Mouse (Mus musculus): Measurements from ENCODE around the gene Rxrb. TPM values are rescaled to one million over a fixed set of nuclear protein-coding genes. Genes with fewer than 3 reads are reported as not detected.
A peak's percentile ranks its signal among the peaks of the same experiment; 100 is the strongest.

Gene Rxrb
- polyA plus RNA-seq, 1 experiment from 2014 or later, result 31.5 TPM

DNA sequence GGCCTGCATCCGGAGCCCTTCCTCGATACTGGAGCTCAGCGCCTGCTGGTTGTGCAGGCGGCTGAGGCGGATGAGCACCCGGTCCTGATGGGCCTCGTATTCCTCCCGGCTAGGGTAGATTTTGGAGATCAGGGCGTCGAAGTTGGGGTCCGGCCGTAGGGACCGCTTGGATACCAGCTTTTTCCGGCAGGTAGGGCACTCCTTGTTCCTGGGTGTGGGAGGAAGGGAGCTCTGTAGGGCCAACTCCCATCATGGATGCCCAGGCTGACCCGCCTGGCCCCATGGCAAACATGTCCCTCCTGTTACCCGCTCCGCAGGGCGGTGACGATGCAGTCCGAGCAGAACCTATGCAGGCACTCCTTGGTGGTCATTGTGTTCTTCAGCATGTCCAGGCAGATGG is 8.6 kb upstream of the Rxrb start:
- H3K4me3 ChIP-seq (ENCODE audit: low read depth, low read length), result no peak overlapping the region
- 96% methylated on average over 20 of the region's 20 CpGs for WGBS
- ATAC-seq (replicated peaks; ENCODE audit: low FRiP score) (no peak), DNase-seq (ENCODE audit: low spot score) (no peak)
- H3K9ac ChIP-seq (ENCODE audit: low read depth, low read length), result no peak overlapping the region
- H3K4me2 ChIP-seq, result no peak overlapping the region
- H3K36me3 ChIP-seq (ENCODE audit: control insufficient read depth, insufficient read depth, low read length), result peaks cover 19% of the 10 kb centered on the region
- H3K27ac ChIP-seq (ENCODE audit: low read depth, low read length), result no peak overlapping the region
- H3K4me1 ChIP-seq (replicated peaks; ENCODE audit: control insufficient read depth, insufficient read depth, low read length), result peaks cover 23% of the 10 kb centered on the region
- peaks cover 15% of the 10 kb centered on the region; the same call in 1 of the 2 replicates for H3K9me3 ChIP-seq (ENCODE audit: control insufficient read depth, low read length)
- no peaks in the 10 kb centered on the region for H3K27me3 ChIP-seq (replicated peaks; ENCODE audit: control insufficient read depth, insufficient read depth, low read length)

GRCm38 (mm10) chr17:34023678-34024077 is 7.9 kb upstream of the Rxrb start:
- H3K4me1 ChIP-seq (replicated peaks; ENCODE audit: control insufficient read depth, insufficient read depth, low read length), result peaks cover 30% of the 10 kb centered on the region
- H3K27me3 ChIP-seq (replicated peaks; ENCODE audit: control insufficient read depth, insufficient read depth, low read length), result no peaks in the 10 kb centered on the region
- ATAC-seq (replicated peaks; ENCODE audit: low FRiP score) (no peak), DNase-seq (ENCODE audit: low spot score) (no peak)
- H3K4me3 ChIP-seq (ENCODE audit: low read depth, low read length), result peak overlapping the region; percentile 88
- peak overlapping the region; percentile 93 for H3K9ac ChIP-seq (ENCODE audit: low read depth, low read length)
- H3K4me2 ChIP-seq, result peak overlapping the region; percentile 97
- WGBS, result 68% methylated on average over 9 of the region's 9 CpGs
- no peak overlapping the region for H3K27ac ChIP-seq (ENCODE audit: low read depth, low read length)
- peaks cover 24% of the 10 kb centered on the region for H3K36me3 ChIP-seq (ENCODE audit: control insufficient read depth, insufficient read depth, low read length)
- peaks cover 15% of the 10 kb centered on the region; the same call in 1 of the 2 replicates for H3K9me3 ChIP-seq (ENCODE audit: control insufficient read depth, low read length)

DNA sequence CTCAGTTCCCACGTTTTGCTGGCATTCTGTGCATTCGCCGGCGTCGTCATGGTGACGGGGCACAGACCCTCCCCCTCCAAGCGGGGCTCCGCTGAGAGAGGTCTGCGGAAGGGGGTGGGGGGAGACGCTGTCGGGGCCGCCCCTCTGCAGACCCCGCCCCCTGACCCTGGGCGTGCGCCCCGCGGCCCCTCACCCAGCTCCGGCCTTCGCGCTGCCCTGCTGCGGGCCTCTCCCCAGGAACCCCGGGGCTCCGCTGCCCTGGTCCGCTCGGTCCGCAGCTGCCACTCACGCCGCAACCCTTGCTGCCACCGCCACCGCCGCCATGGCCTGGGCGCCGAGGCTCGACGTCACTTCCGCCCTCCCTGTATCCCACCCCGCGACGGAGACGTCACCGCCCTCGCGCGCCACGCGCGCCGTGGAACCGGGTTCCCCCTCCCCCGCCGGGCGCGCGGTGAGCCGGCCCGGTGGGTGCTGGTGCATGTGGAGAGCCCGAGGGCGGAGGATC is 7.2 kb upstream of the Rxrb start, which contains the start of gene Ring1:
Gene Ring1 (minus strand): TSS at position 364 of the 505 bp plus-strand sequence.
- Histone ChIP-seq H3K36me3 (ENCODE audit: control insufficient read depth, insufficient read depth, low read length) (peaks cover 31% of the 10 kb centered on the region), H3K4me1 (replicated peaks; ENCODE audit: control insufficient read depth, insufficient read depth, low read length) (peaks cover 37% of the 10 kb centered on the region), H3K4me3 (ENCODE audit: low read depth, low read length) (peak within 1 kb of the TSS; percentile 88), H3K27me3 (replicated peaks; ENCODE audit: control insufficient read depth, insufficient read depth, low read length) (no peaks in the 10 kb centered on the region), H3K4me2 (peak within 1 kb of the TSS; percentile 97), H3K9ac (ENCODE audit: low read depth, low read length) (peak within 1 kb of the TSS; percentile 93), H3K9me3 (ENCODE audit: control insufficient read depth, low read length) (peaks cover 10% of the 10 kb centered on the region; the same call in 1 of the 2 replicates), H3K27ac (ENCODE audit: low read depth, low read length) (peak within 1 kb of the TSS; percentile 90)
- DNase-seq (ENCODE audit: low spot score), result peak; percentile 89
- peak; percentile 56 for ATAC-seq (replicated peaks; ENCODE audit: low FRiP score)
- under 1% methylated on average over 57 of the region's 58 CpGs for WGBS

- DNase-seq (ENCODE audit: low spot score) (no peak), ATAC-seq (replicated peaks; ENCODE audit: low FRiP score) (peak; percentile 22)
- H3K27me3 ChIP-seq (replicated peaks; ENCODE audit: control insufficient read depth, insufficient read depth, low read length), result no peaks in the 10 kb centered on the region
- peak overlapping the region; percentile 88 for H3K4me3 ChIP-seq (ENCODE audit: low read depth, low read length)
- H3K4me1 ChIP-seq (replicated peaks; ENCODE audit: control insufficient read depth, insufficient read depth, low read length), result peaks cover 45% of the 10 kb centered on the region
- peak overlapping the region; percentile 90 for H3K27ac ChIP-seq (ENCODE audit: low read depth, low read length)
- peak overlapping the region; percentile 93 for H3K9ac ChIP-seq (ENCODE audit: low read depth, low read length)
- WGBS, result 1% methylated on average over 57 of the region's 57 CpGs
- H3K4me2 ChIP-seq, result peak overlapping the region; percentile 97
- peaks cover 34% of the 10 kb centered on the region for H3K36me3 ChIP-seq (ENCODE audit: control insufficient read depth, insufficient read depth, low read length)
- peaks cover 6% of the 10 kb centered on the region; the same call in 1 of the 2 replicates for H3K9me3 ChIP-seq (ENCODE audit: control insufficient read depth, low read length)
Observed at GRCm38 (mm10) chr17:34024861-34025755, 6.5 kb upstream of the Rxrb start.

GRCm38 (mm10) chr17:34025756-34026151 is 5.9 kb upstream of the Rxrb start:
- peak overlapping the region; percentile 97 for H3K4me2 ChIP-seq
- peaks cover 36% of the 10 kb centered on the region for H3K36me3 ChIP-seq (ENCODE audit: control insufficient read depth, insufficient read depth, low read length)
- peak overlapping the region; percentile 93 for H3K9ac ChIP-seq (ENCODE audit: low read depth, low read length)
- peak overlapping the region; percentile 88 for H3K4me3 ChIP-seq (ENCODE audit: low read depth, low read length)
- no peaks in the 10 kb centered on the region for H3K27me3 ChIP-seq (replicated peaks; ENCODE audit: control insufficient read depth, insufficient read depth, low read length)
- peaks cover 4% of the 10 kb centered on the region; the same call in 1 of the 2 replicates for H3K9me3 ChIP-seq (ENCODE audit: control insufficient read depth, low read length)
- 25% methylated on average over 7 of the region's 7 CpGs for WGBS
- H3K4me1 ChIP-seq (replicated peaks; ENCODE audit: control insufficient read depth, insufficient read depth, low read length), result peaks cover 51% of the 10 kb centered on the region
- no peak for DNase-seq (ENCODE audit: low spot score)
- ATAC-seq (replicated peaks; ENCODE audit: low FRiP score), result no peak
- H3K27ac ChIP-seq (ENCODE audit: low read depth, low read length), result no peak overlapping the region

GRCm38 (mm10) chr17:34026221-34026620 is 5.4 kb upstream of the Rxrb start:
- no peak overlapping the region for H3K27ac ChIP-seq (ENCODE audit: low read depth, low read length)
- 35% methylated on average over 2 of the region's 2 CpGs for WGBS
- no peak for DNase-seq (ENCODE audit: low spot score)
- H3K9me3 ChIP-seq (ENCODE audit: control insufficient read depth, low read length), result 0 out of 2 replicates have a peak, but pooled peaks cover 3% of the 10 kb centered on the region
- ATAC-seq (replicated peaks; ENCODE audit: low FRiP score), result no peak
- peak overlapping the region; percentile 88; the same call in 1 of the 2 replicates for H3K4me3 ChIP-seq (ENCODE audit: low read depth, low read length)
- H3K4me2 ChIP-seq, result peak overlapping the region; percentile 97
- peaks cover 31% of the 10 kb centered on the region for H3K36me3 ChIP-seq (ENCODE audit: control insufficient read depth, insufficient read depth, low read length)
- no peak overlapping the region for H3K9ac ChIP-seq (ENCODE audit: low read depth, low read length)
- H3K27me3 ChIP-seq (replicated peaks; ENCODE audit: control insufficient read depth, insufficient read depth, low read length), result no peaks in the 10 kb centered on the region
- H3K4me1 ChIP-seq (replicated peaks; ENCODE audit: control insufficient read depth, insufficient read depth, low read length), result peaks cover 52% of the 10 kb centered on the region

DNA sequence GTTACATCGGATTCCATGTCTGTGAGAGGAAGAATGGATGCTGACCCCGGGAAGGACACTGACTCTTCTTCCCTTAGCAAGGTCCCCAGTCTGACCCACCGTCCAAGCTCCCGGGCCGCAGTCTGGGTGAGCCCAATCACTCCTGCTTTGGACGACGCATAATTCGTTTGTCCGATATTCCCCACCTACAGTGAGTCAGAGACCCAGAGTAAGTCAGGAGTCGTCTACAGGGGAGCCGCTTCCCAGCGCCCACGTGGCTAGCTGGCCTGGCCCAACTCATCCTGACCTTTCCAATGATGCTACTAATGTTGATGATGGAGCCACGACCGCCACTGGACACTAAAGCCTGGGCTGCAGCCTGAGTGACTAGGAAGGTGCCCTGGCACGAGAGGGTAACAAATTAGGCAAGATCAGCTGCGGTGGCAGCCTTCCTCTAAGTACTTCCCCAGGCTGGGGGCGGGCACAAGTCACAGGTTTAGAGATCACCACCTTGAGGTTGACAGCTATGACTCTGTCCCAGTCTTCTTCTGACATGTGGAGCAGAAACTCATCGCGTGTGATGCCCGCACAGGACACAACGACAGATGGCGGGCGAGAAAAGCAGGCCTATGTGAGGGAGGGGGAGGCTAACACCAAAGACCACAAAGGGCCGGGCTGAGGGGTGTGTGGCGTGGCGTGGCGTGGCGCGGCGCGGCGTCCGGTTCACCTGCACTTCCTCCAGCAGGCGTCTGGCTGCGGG is 4.5 kb upstream of the Rxrb start:
- H3K9ac ChIP-seq (ENCODE audit: low read depth, low read length), result peak overlapping the region; percentile 64
- H3K27me3 ChIP-seq (replicated peaks; ENCODE audit: control insufficient read depth, insufficient read depth, low read length), result no peaks in the 10 kb centered on the region
- H3K4me3 ChIP-seq (ENCODE audit: low read depth, low read length), result peak overlapping the region; percentile 80
- DNase-seq (ENCODE audit: low spot score) (no peak), ATAC-seq (replicated peaks; ENCODE audit: low FRiP score) (no peak)
- H3K27ac ChIP-seq (ENCODE audit: low read depth, low read length), result peak overlapping the region; percentile 53
- H3K9me3 ChIP-seq (ENCODE audit: control insufficient read depth, low read length), result 0 out of 2 replicates have a peak, but pooled peaks cover 3% of the 10 kb centered on the region
- WGBS, result 14% methylated on average over 36 of the region's 36 CpGs
- H3K36me3 ChIP-seq (ENCODE audit: control insufficient read depth, insufficient read depth, low read length), result peaks cover 27% of the 10 kb centered on the region
- H3K4me2 ChIP-seq, result peak overlapping the region; percentile 76
- peaks cover 52% of the 10 kb centered on the region for H3K4me1 ChIP-seq (replicated peaks; ENCODE audit: control insufficient read depth, insufficient read depth, low read length)

DNA sequence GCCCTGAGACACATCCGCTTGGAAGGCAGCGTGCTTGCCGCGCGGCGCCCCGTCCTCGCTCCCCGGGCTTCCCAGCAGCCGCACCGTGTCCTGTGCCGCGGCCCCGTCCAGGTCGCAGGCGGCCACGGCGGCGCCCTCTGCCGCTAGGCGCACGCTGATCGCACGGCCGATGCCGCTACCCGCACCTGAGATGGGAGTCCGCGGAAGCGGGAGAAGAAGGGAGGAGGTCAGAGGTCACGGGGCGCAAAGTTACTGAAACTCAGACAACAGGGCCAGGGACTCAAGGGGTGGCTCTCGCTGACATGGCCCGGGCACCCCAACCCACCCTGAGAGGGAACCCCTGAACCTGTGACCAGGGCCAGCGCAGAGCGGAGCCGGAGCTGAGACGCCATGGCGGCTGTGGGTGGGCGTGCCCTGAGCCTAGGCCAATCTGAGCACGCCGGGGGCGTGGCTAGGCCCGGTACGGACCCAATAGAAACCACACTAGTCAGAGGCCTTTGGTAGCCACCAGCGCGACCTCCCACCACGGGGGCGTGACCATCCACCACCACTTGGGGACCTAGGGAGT is 3.9 kb upstream of the Rxrb start, which contains the start of gene H2-Ke6:
Gene H2-Ke6 (minus strand): TSS at position 405 of the 568 bp plus-strand sequence.
- ATAC-seq (replicated peaks; ENCODE audit: low FRiP score) (peak; percentile 78), DNase-seq (ENCODE audit: low spot score) (peak; percentile 94)
- Histone ChIP-seq H3K4me2 (peak within 1 kb of the TSS; percentile 76), H3K4me3 (ENCODE audit: low read depth, low read length) (peak within 1 kb of the TSS; percentile 81), H3K9me3 (ENCODE audit: control insufficient read depth, low read length) (0 out of 2 replicates have a peak, but pooled peaks cover 2% of the 10 kb centered on the region), H3K9ac (ENCODE audit: low read depth, low read length) (peak within 1 kb of the TSS; percentile 64), H3K36me3 (ENCODE audit: control insufficient read depth, insufficient read depth, low read length) (peaks cover 25% of the 10 kb centered on the region), H3K27ac (ENCODE audit: low read depth, low read length) (peak within 1 kb of the TSS; percentile 53), H3K27me3 (replicated peaks; ENCODE audit: control insufficient read depth, insufficient read depth, low read length) (no peaks in the 10 kb centered on the region), H3K4me1 (replicated peaks; ENCODE audit: control insufficient read depth, insufficient read depth, low read length) (peaks cover 54% of the 10 kb centered on the region)
- WGBS, result under 1% methylated on average over 49 of the region's 49 CpGs
